Mouse (Mus musculus) heart, postnatal 0 days (tissue): ENCODE measurements around the gene Klhdc9.

Experiments used
- CTCF ChIP-seq: IDR thresholded peaks from 2 replicates; pipeline ENCODE4 v1.5.1; 2016; ENCODE audit warnings: antibody characterized with exemption, control low read depth, low read depth
- EP300 ChIP-seq: IDR thresholded peaks from 2 replicates; pipeline ENCODE4 v1.6.1; 2016; ENCODE audit warnings: antibody characterized with exemption, low read depth

DNA sequence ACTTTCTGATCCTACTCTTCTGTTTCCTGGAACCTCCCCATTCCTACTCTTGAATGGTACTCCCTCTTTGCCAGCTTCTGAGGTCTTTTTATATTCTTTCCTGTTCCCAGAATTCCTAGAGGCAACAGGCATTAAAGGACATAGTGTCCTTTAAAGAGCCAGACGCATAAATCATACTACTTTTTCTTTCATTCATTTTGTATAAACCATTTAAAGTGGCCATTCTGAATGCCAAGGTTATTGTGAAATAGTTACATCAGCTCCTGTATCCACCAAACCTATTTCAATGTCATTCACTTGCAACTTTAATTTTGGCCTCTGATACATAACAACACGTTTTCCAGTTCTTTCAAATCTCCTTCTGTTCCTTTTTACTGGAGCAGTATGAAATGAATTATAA lies 51.3 kb downstream of the Klhdc9 start:
- TF ChIP-seq CTCF = no peak
- TF ChIP-seq EP300 = no peak
